Mouse (Mus musculus): ENCODE results near the gene Btbd16. TPM values are rescaled to one million over a fixed set of nuclear protein-coding genes. Genes with fewer than 3 reads are reported as not detected.
A peak's percentile ranks its signal among the peaks of the same experiment; 100 is the strongest.

Btbd16 gene
- polyA plus RNA-seq (2015; fragmentation: Nextera tagmentation; extraction: Ambion mirVana), result not detected in 2 replicates

DNA sequence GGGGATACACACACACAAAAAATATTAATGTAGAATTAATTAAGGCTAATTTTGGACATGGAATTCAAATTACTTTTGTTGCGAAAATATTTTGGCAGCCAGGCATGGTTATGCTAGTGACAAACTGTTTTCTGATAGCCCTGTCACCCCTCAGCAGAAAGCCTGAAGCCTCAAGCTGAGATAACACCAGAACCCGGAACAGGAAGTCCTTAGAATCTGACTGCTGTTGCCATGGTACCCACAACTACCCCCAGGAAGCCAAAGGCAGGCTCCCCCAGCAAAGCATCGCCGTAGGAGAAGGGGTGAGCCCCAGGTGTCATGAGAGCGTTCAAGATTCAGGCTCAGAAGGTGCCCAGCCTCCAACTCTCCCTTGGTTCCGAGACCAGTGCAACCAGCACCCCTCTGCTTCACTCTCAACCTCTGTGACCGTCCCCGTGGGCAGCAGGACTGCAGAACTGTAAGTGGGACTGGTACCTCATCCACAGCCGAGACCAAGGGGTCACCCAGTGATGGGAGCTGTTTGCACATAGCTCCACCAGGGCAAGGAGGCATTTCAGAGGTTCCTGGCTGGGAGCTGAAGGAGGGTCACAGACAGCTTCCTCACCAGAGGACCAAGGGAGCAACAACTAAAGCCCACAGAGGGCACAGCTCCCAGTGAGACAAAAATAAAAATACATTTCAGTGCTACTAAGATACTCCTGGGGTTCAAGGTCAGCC, at the start of gene Btbd16:
TSS of gene Btbd16 (plus strand) at position 156 of the 717 bp plus-strand sequence.
- no peaks in the 10 kb centered on the region for H3K4me1 ChIP-seq (replicated peaks; ENCODE audit: insufficient read depth, low read length)
- H3K36me3 ChIP-seq (ENCODE audit: insufficient read depth, low read length), result no peaks in the 10 kb centered on the region
- no peaks in the 10 kb centered on the region for H3K27me3 ChIP-seq (ENCODE audit: insufficient read depth, low read length)
- no peak within 1 kb of the TSS for H3K27ac ChIP-seq
- no peak for TF ChIP-seq CTCF (IDR thresholded peaks at IDR 0.05; ENCODE audit: low read depth)
- no peak within 1 kb of the TSS for H3K4me3 ChIP-seq (replicated peaks; ENCODE audit: low read depth, low read length)
- H3K9ac ChIP-seq (ENCODE audit: low read depth, low read length), result no peak within 1 kb of the TSS
- 57% methylated on average over 9 of the region's 9 CpGs for WGBS
- no peak within 1 kb of the TSS for H3K4me2 ChIP-seq (ENCODE audit: low read length)
- H3K9me3 ChIP-seq (replicated peaks; ENCODE audit: low read length), result no peaks in the 10 kb centered on the region
- ATAC-seq (replicated peaks; ENCODE audit: low FRiP score, low read depth) (no peak), DNase-seq (ENCODE audit: low spot score) (no peak)

DNA sequence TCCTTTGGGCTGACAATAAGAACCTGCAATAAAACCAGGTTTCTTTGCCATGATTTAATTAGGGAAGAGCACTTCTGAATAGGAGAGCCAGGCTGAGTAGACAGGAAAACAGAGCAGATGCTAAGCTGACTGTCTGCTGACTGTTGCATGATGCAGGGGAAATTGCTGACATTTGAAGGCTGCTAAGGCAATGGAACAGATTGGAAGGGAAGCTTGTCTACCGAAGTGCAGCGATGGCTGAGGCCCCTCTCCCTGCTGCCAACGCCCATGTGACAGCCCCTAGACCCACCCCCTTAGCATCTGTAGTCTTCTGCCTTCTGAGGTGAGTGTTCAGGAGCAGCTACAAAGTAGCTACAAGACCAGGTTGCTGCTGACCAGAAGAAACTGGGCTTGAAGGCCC, 47.7 kb upstream of the Btbd16 start:
- DNase-seq (ENCODE audit: low spot score) (no peak), ATAC-seq (replicated peaks; ENCODE audit: low FRiP score, low read depth) (no peak)
- H3K9ac ChIP-seq (ENCODE audit: low read depth, low read length), result no peak overlapping the region
- no peak for TF ChIP-seq CTCF (IDR thresholded peaks at IDR 0.05; ENCODE audit: low read depth)
- H3K36me3 ChIP-seq (ENCODE audit: insufficient read depth, low read length), result peaks cover 11% of the 10 kb centered on the region; the same call in 1 of the 2 replicates
- WGBS, result 50% methylated on average over 3 of the region's 3 CpGs
- peak overlapping the region; percentile 54; the same call in 1 of the 2 replicates for H3K27ac ChIP-seq
- H3K4me2 ChIP-seq (ENCODE audit: low read length), result no peak overlapping the region
- H3K9me3 ChIP-seq (replicated peaks; ENCODE audit: low read length), result no peaks in the 10 kb centered on the region
- H3K27me3 ChIP-seq (ENCODE audit: insufficient read depth, low read length), result no peaks in the 10 kb centered on the region
- no peak overlapping the region for H3K4me3 ChIP-seq (replicated peaks; ENCODE audit: low read depth, low read length)
- H3K4me1 ChIP-seq (replicated peaks; ENCODE audit: insufficient read depth, low read length), result peaks cover 12% of the 10 kb centered on the region

DNA sequence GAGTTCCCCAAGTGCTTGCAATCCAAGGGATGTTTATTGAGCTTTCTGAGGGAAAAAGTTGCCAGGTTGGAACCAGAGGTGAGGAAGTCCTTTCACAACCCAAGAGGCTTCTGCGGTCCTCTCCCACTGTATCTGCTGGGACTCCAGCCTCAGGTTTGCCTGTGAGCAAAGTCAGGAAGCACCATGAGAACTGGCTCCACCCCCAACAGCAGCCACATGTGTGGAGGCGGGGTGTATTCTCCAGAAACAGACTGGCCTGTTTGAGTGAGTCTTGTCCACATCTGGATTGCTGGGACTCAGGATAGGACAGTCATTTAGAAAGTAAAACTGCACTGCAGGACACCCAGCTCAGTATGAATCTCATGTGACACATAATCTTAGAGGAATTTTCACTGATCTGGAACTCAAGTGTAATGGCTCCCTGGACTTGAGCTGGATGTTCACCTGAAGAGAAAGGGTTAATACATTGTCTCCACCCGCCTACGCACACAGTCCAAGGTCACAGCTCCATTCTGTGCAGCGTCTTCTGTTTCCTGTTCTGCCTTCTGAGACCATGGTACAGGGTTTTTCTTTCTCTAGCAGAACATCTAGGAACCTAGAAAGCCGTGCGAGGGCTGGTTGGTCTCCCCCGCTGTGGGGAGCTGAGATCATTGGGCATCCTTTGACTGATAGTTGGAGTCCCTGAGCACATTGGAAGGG, 47.0 kb upstream of the Btbd16 start:
- H3K9me3 ChIP-seq (replicated peaks; ENCODE audit: low read length), result no peaks in the 10 kb centered on the region
- DNase-seq (ENCODE audit: low spot score) (peak; percentile 84), ATAC-seq (replicated peaks; ENCODE audit: low FRiP score, low read depth) (peak; percentile 46; the same call in 1 of the 2 replicates)
- H3K4me1 ChIP-seq (replicated peaks; ENCODE audit: insufficient read depth, low read length), result peaks cover 12% of the 10 kb centered on the region
- no peaks in the 10 kb centered on the region for H3K27me3 ChIP-seq (ENCODE audit: insufficient read depth, low read length)
- 26% methylated on average over 8 of the region's 8 CpGs for WGBS
- no peak overlapping the region for H3K9ac ChIP-seq (ENCODE audit: low read depth, low read length)
- H3K27ac ChIP-seq, result peak overlapping the region; percentile 54; the same call in 1 of the 2 replicates
- H3K4me3 ChIP-seq (replicated peaks; ENCODE audit: low read depth, low read length), result no peak overlapping the region
- peaks cover 11% of the 10 kb centered on the region; the same call in 1 of the 2 replicates for H3K36me3 ChIP-seq (ENCODE audit: insufficient read depth, low read length)
- no peak for TF ChIP-seq CTCF (IDR thresholded peaks at IDR 0.05; ENCODE audit: low read depth)
- H3K4me2 ChIP-seq (ENCODE audit: low read length), result 0 out of 2 replicates have a peak overlapping the region, but pooled peaks have one; percentile 0

DNA sequence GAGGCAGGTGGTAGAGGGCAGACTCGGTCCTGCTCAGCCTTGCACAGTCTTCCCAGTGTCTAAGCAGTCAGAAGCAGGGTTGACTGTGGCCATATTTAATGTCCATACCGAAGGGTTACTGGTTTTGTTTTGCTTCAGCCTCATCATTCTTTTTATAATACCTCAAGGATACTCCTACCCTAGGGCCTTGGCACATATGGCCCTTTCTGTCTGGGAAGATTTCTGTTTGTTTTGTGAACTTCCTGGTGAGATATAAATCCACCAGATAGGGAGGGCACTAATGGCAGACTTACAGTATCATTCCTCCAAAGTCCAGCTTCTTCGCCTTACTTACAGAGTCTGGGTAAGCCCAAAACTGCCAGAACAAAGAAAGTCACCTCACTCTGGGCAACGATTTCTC, 46.3 kb upstream of the Btbd16 start:
- H3K36me3 ChIP-seq (ENCODE audit: insufficient read depth, low read length), result peaks cover 11% of the 10 kb centered on the region; the same call in 1 of the 2 replicates
- DNase-seq (ENCODE audit: low spot score) (no peak), ATAC-seq (replicated peaks; ENCODE audit: low FRiP score, low read depth) (no peak)
- 74% methylated on average over 4 of the region's 4 CpGs for WGBS
- H3K4me3 ChIP-seq (replicated peaks; ENCODE audit: low read depth, low read length), result no peak overlapping the region
- no peaks in the 10 kb centered on the region for H3K9me3 ChIP-seq (replicated peaks; ENCODE audit: low read length)
- TF ChIP-seq CTCF (IDR thresholded peaks at IDR 0.05; ENCODE audit: low read depth), result no peak
- no peak overlapping the region for H3K9ac ChIP-seq (ENCODE audit: low read depth, low read length)
- H3K27me3 ChIP-seq (ENCODE audit: insufficient read depth, low read length), result no peaks in the 10 kb centered on the region
- 0 out of 2 replicates have a peak overlapping the region, but pooled peaks have one; percentile 0 for H3K4me2 ChIP-seq (ENCODE audit: low read length)
- H3K4me1 ChIP-seq (replicated peaks; ENCODE audit: insufficient read depth, low read length), result peaks cover 14% of the 10 kb centered on the region
- H3K27ac ChIP-seq, result 0 out of 2 replicates have a peak overlapping the region, but pooled peaks have one; percentile 54

DNA sequence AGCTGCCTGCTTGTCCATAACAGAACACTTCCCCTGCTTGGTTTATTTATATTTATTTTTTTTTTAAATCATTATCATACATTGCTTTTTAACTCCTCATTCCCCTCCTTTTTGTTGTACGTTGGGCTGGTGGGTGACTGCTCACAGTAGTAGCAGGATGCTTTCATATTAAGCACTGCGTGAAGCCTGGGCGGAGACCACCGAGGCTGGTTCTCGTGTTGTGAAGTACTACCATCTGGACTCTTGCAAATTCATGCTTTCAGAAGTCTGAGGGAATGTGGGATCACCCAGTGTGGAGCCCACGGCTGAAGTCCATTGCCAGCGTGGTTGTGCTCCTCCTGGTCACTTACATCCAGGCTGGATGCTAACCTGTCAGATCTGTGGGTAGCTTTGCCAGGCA, 42.1 kb upstream of the Btbd16 start:
- TF ChIP-seq CTCF (IDR thresholded peaks at IDR 0.05; ENCODE audit: low read depth), result no peak
- Histone ChIP-seq H3K9ac (ENCODE audit: low read depth, low read length) (no peak overlapping the region), H3K4me3 (replicated peaks; ENCODE audit: low read depth, low read length) (no peak overlapping the region), H3K36me3 (ENCODE audit: insufficient read depth, low read length) (peaks cover 28% of the 10 kb centered on the region), H3K9me3 (replicated peaks; ENCODE audit: low read length) (no peaks in the 10 kb centered on the region), H3K4me2 (ENCODE audit: low read length) (no peak overlapping the region), H3K27me3 (ENCODE audit: insufficient read depth, low read length) (no peaks in the 10 kb centered on the region), H3K4me1 (replicated peaks; ENCODE audit: insufficient read depth, low read length) (peaks cover 11% of the 10 kb centered on the region), H3K27ac (no peak overlapping the region)
- ATAC-seq (replicated peaks; ENCODE audit: low FRiP score, low read depth) (no peak), DNase-seq (ENCODE audit: low spot score) (no peak)
- WGBS, result 84% methylated on average over 7 of the region's 7 CpGs

DNA sequence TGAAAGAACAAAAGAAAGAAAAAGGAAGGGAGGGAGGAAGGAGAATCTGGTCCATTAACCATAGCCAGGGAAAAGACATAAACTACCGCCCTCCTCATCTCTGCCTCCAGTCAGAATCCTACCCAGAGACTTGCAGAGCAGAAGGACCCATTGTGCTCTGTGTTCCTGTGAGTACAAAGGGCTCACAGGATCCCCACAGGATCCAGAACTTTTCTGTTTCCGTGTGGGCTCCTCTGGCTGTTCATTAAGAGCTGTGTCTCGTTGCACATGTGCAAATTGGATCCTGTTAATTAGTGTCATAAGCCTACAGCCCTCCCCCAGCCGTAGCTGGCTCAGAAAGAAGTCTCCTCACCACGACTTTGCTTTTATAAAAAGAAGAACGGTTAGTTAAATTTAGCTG, 41.0 kb upstream of the Btbd16 start:
- Histone ChIP-seq H3K4me1 (replicated peaks; ENCODE audit: insufficient read depth, low read length) (0 out of 2 replicates have a peak, but pooled peaks cover 6% of the 10 kb centered on the region), H3K36me3 (ENCODE audit: insufficient read depth, low read length) (peaks cover 33% of the 10 kb centered on the region)
- WGBS, result 50% methylated on average over 6 of the region's 6 CpGs

More for the DNA sequence above, 41.0 kb upstream of the Btbd16 start:
- H3K9ac ChIP-seq (ENCODE audit: low read depth, low read length), result no peak overlapping the region
- no peaks in the 10 kb centered on the region for H3K27me3 ChIP-seq (ENCODE audit: insufficient read depth, low read length)
- no peak overlapping the region for H3K4me3 ChIP-seq (replicated peaks; ENCODE audit: low read depth, low read length)
- ATAC-seq (replicated peaks; ENCODE audit: low FRiP score, low read depth) (0 out of 2 replicates have a peak, but pooled peaks have one; percentile 40), DNase-seq (ENCODE audit: low spot score) (no peak)
- no peak overlapping the region for H3K4me2 ChIP-seq (ENCODE audit: low read length)
- no peak for TF ChIP-seq CTCF (IDR thresholded peaks at IDR 0.05; ENCODE audit: low read depth)
- H3K9me3 ChIP-seq (replicated peaks; ENCODE audit: low read length), result no peaks in the 10 kb centered on the region
- peak overlapping the region; percentile 42; the same call in 1 of the 2 replicates for H3K27ac ChIP-seq

All from kidney, postnatal 0 days (tissue).